Mouse (Mus musculus) limb, embryonic 11.5 days (tissue): ENCODE results near the gene Cct7. TPM values are rescaled to one million over a fixed set of nuclear protein-coding genes. Genes with fewer than 3 reads are reported as not detected.

Source experiments
- ATAC-seq: fragments of 200-750 bp; cut with Nextera tagmentation; 2 replicates; pipeline ENCODE4 v1.8.0; 2017; ENCODE audit warnings: low read depth; ENCODE audit not compliant: insufficient number of reproducible peaks, low FRiP score, low TSS enrichment
- DNase-seq: peaks from one replicate; pipeline ENCODE4 v3.0.0-alpha.2; 2015; ENCODE audit warnings: low spot score
- H3K27ac ChIP-seq: fragments of 300-500 bp; sonication (generic); replicated peaks from 2 replicates; pipeline ENCODE4 v1.5.1; 2014; ENCODE audit warnings: low read depth, mild to moderate bottlenecking, low read length
- H3K27me3 ChIP-seq: fragments of 300-500 bp; sonication (generic); 2 replicates; pipeline ENCODE4 v1.6.1; 2014; ENCODE audit warnings: mild to moderate bottlenecking, low read length, mixed read lengths; ENCODE audit not compliant: control insufficient read depth, insufficient read depth
- H3K36me3 ChIP-seq: fragments of 300-500 bp; sonication (generic); 2 replicates; pipeline ENCODE4 v1.6.1; 2014; ENCODE audit warnings: mild to moderate bottlenecking, low read length, moderate library complexity, mixed read lengths; ENCODE audit not compliant: control insufficient read depth, insufficient read depth
- H3K4me1 ChIP-seq: fragments of 300-500 bp; sonication (generic); 2 replicates; pipeline ENCODE4 v1.6.1; 2014; ENCODE audit warnings: low read length, mixed read lengths; ENCODE audit not compliant: control insufficient read depth, insufficient read depth
- H3K4me2 ChIP-seq: fragments of 300-500 bp; sonication (generic); 2 replicates; pipeline ENCODE4 v1.6.1; 2014; ENCODE audit warnings: low read depth, mild to moderate bottlenecking, moderate library complexity; ENCODE audit not compliant: severe bottlenecking
- H3K4me3 ChIP-seq: fragments of 300-500 bp; sonication (generic); 2 replicates; pipeline ENCODE4 v1.5.1; 2014; ENCODE audit warnings: low read depth, low read length
- H3K9ac ChIP-seq: fragments of 300-500 bp; sonication (generic); 2 replicates; pipeline ENCODE4 v1.6.1; 2014; ENCODE audit warnings: mild to moderate bottlenecking, low read length
- H3K9me3 ChIP-seq: fragments of 300-500 bp; sonication (generic); 2 replicates; pipeline ENCODE4 v1.6.1; 2016; ENCODE audit warnings: low read length; ENCODE audit not compliant: control insufficient read depth
- WGBS: fragments of 180-500 bp; shearing (Covaris S2); extraction: QIAGEN DNeasy Blood & Tissue Kit; methylation state at CpG from one replicate; pipeline ENCODE4 v1.1.7; 2014; 5-methylcytosine and 5-hydroxymethylcytosine counted together
- polyA plus RNA-seq: library from polyadenylated mRNA; unstranded; fragments of >200 nt; fragmentation: Nextera tagmentation; extraction: Ambion mirVana; gene quantifications from 2 replicates; pipeline ENCODE4 v1.2.1, GENCODE M21; 2014

The Cct7 gene
- polyA plus RNA-seq: 706 and 718 TPM in 2 replicates

DNA sequence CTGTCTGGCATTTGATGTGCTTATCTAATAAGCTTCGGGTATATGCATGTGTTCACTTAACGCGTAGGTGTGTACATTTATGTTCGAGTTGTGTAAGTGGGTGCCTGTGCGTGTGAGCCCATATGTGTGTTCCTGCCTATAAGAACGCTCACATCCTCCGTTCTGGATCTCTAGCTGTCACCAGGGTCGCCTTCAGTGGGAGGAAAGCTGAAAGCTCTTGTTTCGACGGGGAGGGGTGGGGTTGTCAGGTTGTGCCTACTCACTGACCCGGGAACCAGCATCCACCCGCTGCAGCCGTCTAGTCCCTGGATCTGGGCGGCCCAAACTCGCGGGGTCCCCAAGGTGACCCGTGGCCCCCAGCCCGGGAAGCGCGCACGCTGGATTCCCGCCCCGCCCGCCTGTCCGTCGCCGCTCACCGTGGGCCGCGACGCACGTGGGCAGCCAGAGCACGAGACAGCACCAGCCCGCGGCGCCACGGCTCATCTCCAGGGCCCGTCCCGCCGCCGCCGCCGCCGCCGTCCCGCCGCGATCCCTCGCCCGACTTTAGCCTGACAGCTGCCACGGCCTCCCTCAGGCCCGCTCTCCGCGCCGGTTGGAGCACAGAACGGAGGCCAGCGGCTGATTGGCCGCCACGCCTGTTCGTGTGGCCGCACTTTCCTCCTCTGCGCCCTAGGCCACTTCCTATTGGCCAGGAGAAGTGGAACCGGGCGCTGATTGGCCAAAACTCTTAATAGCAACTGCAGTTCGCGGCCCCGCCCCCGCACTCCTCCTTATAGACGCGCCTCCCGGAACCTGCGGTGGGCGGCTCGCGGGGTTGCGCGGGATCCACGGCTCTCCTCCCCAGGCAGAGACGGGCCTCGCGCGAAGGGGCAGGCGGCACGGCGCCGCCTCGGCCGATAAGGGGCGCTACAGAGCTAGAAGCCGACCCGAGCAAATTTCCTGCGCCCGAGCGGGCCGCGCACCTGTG is at the start of gene Cct7:
Cct7 (plus strand) TSS at position 818 of the 967 bp plus-strand sequence.
- Histone ChIP-seq H3K9ac (peak within 1 kb of the TSS; percentile 93), H3K4me1 (peaks cover 13% of the 10 kb centered on the region), H3K27me3 (no peaks in the 10 kb centered on the region), H3K27ac (peak within 1 kb of the TSS; percentile 86), H3K4me2 (peak within 1 kb of the TSS; percentile 95), H3K36me3 (peaks cover 6% of the 10 kb centered on the region), H3K9me3 (no peaks in the 10 kb centered on the region), H3K4me3 (peak within 1 kb of the TSS; percentile 87)
- peak; percentile 98 for DNase-seq
- 3% methylated on average over 96 of the region's 96 CpGs for WGBS
- ATAC-seq: peak; percentile 92

DNA sequence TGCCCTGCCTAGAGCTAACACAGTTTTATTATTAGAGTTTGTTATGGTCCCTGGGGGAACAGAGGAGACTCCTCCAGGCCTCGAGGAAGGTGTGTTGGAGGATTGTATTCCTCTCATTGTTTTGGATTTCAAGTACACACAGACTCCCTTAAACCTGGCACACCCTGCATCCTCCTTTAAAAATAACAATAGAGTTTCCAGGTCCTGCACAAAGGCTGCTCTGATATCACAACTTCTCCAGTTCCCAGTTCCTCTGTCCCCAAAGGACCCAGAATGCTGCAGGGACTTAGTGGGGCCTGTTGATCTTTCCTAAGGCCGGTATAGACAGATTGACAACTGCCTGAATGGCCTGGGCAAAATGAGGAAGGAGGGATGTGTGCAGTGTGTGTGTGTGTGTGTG is 48.7 kb upstream of the Cct7 start:
- H3K4me2 ChIP-seq: no peak overlapping the region
- H3K36me3 ChIP-seq: no peaks in the 10 kb centered on the region
- H3K4me1 ChIP-seq: no peaks in the 10 kb centered on the region
- ATAC-seq (no peak), DNase-seq (no peak)
- 70% methylated on average over 2 of the region's 2 CpGs for WGBS
- H3K9me3 ChIP-seq: no peaks in the 10 kb centered on the region
- no peak overlapping the region for H3K4me3 ChIP-seq
- peaks cover 13% of the 10 kb centered on the region for H3K27me3 ChIP-seq
- H3K9ac ChIP-seq: no peak overlapping the region
- no peak overlapping the region for H3K27ac ChIP-seq

DNA sequence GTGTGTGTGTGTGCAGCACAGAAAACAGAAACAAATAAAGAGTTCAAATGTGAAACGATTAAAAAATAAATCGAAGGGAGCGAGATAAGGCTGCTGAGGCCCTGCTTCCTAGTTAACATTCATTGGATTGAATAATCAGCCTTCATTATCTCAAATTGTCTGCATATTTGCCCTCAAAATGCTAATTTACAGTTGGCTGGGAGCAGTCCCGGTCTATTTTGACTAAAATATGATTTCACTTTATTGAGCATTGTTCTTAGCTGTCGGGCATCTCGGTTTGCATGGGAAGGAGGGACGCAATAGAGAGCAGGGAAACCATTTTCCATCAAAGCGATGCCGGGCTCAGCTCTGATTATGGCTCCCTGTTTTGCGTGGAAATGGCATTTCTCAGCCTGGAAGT is 48.3 kb upstream of the Cct7 start:
- H3K4me2 ChIP-seq: no peak overlapping the region
- H3K4me3 ChIP-seq: no peak overlapping the region
- no peaks in the 10 kb centered on the region for H3K9me3 ChIP-seq
- DNase-seq: no peak
- no peak overlapping the region for H3K9ac ChIP-seq
- no peaks in the 10 kb centered on the region for H3K36me3 ChIP-seq
- H3K4me1 ChIP-seq: no peaks in the 10 kb centered on the region
- H3K27ac ChIP-seq: no peak overlapping the region
- ATAC-seq: no peak
- peaks cover 18% of the 10 kb centered on the region for H3K27me3 ChIP-seq
- 85% methylated on average over 10 of the region's 10 CpGs for WGBS

DNA sequence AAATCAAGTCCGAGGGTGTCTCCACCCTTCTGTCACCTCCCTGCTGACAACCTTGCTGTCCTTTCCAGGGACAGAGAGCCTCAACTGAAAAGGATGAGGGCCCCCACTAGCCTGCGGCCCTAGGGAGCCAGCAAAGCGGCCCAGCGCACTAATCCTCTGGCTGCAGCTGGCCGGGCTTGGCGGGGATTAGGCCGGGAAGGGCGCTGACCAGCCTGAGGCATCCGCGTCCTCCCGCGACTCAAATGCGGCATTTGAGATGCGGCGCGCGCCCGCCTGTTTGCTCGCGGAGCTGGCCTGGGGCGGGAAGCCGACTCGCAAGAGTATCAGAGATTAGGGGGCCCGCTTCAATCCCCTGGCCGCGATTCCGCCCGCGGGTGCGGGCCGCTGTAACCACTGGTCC is 42.3 kb upstream of the Cct7 start:
- H3K27me3 ChIP-seq: peaks cover 43% of the 10 kb centered on the region
- ATAC-seq: no peak

DNA sequence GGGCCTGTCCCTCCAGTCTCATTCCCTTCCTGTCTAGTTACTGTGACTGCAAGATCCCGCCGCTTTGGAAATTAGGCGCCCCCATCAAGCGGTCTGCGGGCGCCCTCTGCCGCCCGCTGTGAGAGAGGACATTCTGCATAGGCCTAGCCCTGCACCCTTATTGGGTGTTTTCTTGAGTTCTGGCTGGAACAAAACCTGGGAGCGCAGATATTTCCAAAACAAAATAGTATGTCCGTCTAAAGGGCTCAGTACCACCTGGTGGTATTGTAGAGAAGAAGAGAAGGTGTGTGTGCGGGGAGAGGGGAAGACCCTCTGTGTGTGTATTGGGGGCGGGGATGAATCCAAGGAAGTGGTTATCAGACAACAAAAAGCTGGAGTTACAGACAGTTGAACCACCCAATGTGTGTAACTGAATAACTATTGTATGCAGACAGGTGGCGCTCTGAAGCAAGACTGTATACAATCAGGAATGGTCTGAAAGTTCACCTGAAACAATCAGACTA is 40.5 kb upstream of the Cct7 start:
- Histone ChIP-seq H3K4me1 (0 out of 2 replicates have a peak, but pooled peaks cover 3% of the 10 kb centered on the region), H3K9me3 (no peaks in the 10 kb centered on the region), H3K27me3 (peaks cover 39% of the 10 kb centered on the region), H3K36me3 (no peaks in the 10 kb centered on the region), H3K27ac (no peak overlapping the region), H3K4me3 (no peak overlapping the region), H3K4me2 (no peak overlapping the region), H3K9ac (no peak overlapping the region)
- DNase-seq: peak; percentile 87
- ATAC-seq: 0 out of 2 replicates have a peak, but pooled peaks have one; percentile 51
- WGBS: 10% methylated on average over 13 of the region's 13 CpGs

More for the DNA sequence above, 42.3 kb upstream of the Cct7 start:
- DNase-seq: peak; percentile 42
- Histone ChIP-seq H3K9me3 (no peaks in the 10 kb centered on the region), H3K4me1 (0 out of 2 replicates have a peak, but pooled peaks cover 3% of the 10 kb centered on the region), H3K27ac (no peak overlapping the region), H3K9ac (no peak overlapping the region), H3K4me3 (no peak overlapping the region), H3K4me2 (peak overlapping the region; percentile 18), H3K36me3 (no peaks in the 10 kb centered on the region)
- WGBS: under 1% methylated on average over 30 of the region's 31 CpGs

DNA sequence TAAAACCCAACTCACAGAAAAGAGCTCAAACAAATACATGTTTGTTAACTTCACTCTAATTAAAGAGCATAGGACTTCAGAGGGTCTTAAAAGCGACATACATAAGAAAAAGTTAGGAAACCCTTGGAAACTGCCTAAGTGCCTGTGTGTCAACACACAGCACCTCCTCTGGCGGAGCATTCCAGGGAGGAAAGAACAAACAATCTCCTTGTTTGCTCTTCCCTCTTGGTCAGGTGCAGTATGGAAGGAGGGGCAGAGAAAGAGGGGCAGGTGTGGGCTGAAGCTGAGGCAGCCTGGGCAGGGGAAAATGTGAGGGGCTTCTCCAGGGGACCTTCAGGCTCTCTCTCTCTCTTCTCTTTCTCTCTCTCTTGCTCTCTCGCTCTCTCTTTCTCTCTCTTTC is 35.5 kb upstream of the Cct7 start:
- Histone ChIP-seq H3K9ac (no peak overlapping the region), H3K4me3 (no peak overlapping the region), H3K9me3 (no peaks in the 10 kb centered on the region), H3K27me3 (no peaks in the 10 kb centered on the region), H3K27ac (no peak overlapping the region), H3K4me1 (no peaks in the 10 kb centered on the region), H3K4me2 (no peak overlapping the region), H3K36me3 (no peaks in the 10 kb centered on the region)
- ATAC-seq (no peak), DNase-seq (no peak)
- 51% methylated on average over 3 of the region's 3 CpGs for WGBS

DNA sequence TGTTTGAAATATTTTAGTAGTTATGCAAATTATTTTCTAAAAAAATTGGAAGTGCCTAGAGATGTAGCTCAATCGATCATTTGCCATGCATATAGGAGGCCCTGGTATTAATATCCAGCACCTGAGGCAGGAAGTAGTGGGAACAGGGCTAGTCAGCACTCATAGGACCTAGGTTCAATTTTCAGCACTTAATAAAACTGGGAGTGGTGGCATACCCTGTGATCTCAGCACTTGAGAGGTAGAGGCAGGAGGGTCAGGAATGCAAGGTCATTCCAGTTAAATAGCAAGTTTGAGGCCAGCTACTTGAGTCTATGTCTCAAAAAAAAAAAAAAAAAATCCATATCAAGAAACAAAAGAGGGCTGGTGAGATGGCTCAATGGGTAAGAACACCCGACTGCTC is 32.2 kb upstream of the Cct7 start:
- Histone ChIP-seq H3K4me3 (no peak overlapping the region), H3K9ac (no peak overlapping the region), H3K27me3 (peaks cover 10% of the 10 kb centered on the region), H3K27ac (no peak overlapping the region), H3K4me1 (no peaks in the 10 kb centered on the region), H3K36me3 (no peaks in the 10 kb centered on the region), H3K9me3 (no peaks in the 10 kb centered on the region), H3K4me2 (no peak overlapping the region)
- no peak for DNase-seq
- no peak for ATAC-seq
- 91% methylated on average over 2 of the region's 2 CpGs for WGBS

DNA sequence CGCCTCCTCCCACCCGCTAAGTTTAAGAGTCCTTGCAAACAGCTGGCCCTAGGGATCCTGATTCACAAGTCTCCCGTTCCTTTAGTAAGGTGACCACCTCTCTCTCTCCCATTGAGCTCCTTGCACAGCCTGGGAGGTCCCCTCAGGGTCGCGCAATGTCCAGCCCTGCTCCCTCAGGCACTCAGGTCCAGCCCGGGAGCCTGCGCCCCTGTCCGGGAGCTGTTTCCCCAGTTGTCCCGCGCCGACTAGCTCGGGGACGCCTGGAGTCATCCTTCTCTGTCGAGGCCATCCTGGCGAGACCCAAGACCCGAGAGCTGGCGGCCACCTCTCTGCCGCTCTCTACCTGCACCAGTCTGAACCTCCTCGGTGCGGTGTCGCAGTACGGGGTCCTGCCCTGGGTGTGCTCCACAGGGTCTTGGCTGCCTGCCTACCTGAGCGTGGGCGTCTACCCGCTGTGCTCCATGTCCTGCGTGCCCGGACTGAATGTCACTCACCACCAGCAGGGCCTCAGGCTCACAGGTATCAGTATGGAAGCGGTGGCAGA is 27.4 kb upstream of the Cct7 start, which contains the start of gene Noto:
Noto (plus strand) TSS at position 51 of the 544 bp plus-strand sequence.
- Histone ChIP-seq H3K4me2 (no peak within 1 kb of the TSS; the same call in 1 of the 2 replicates), H3K27ac (no peak within 1 kb of the TSS), H3K27me3 (peaks cover 10% of the 10 kb centered on the region), H3K4me3 (0 out of 2 replicates have a peak within 1 kb of the TSS, but pooled peaks have one; percentile 2), H3K36me3 (no peaks in the 10 kb centered on the region), H3K9ac (no peak within 1 kb of the TSS), H3K9me3 (no peaks in the 10 kb centered on the region), H3K4me1 (no peaks in the 10 kb centered on the region)
- DNase-seq (peak; percentile 26), ATAC-seq (no peak)
- WGBS: 9% methylated on average over 28 of the region's 28 CpGs
